Mouse (Mus musculus) ES-E14 (cell line): ENCODE results near the gene Naa11. TPM values are rescaled to one million over a fixed set of nuclear protein-coding genes. Genes with fewer than 3 reads are reported as not detected.

Experiments
- DNase-seq: peaks from one replicate; pipeline ENCODE4 v3.0.0-alpha.2; 2013; ENCODE audit warnings: low read depth, low spot score
- H3K27ac ChIP-seq: 2 replicates; pipeline ENCODE4 v1.5.1; 2012; ENCODE audit warnings: low read depth, mild to moderate bottlenecking, low read length, moderate library complexity, mixed read lengths; ENCODE audit not compliant: poor library complexity, insufficient read depth, severe bottlenecking
- H3K36me3 ChIP-seq: 2 replicates; pipeline ENCODE4 v1.6.1; 2012; ENCODE audit warnings: mild to moderate bottlenecking, low read length, moderate library complexity, mixed read lengths; ENCODE audit not compliant: control insufficient read depth, poor library complexity, insufficient read depth, severe bottlenecking
- H3K4me1 ChIP-seq, 2 experiments: fragments of 150-350 bp in 1 of 2; sonication (generic) in 1 of 2; 2 replicates each; pipeline ENCODE4 v1.6.1; 2012; ENCODE audit warnings: low read length in 2 of 2, mild to moderate bottlenecking in 1 of 2, mixed read lengths in 1 of 2; ENCODE audit not compliant: control insufficient read depth in 2 of 2, insufficient read depth in 2 of 2, poor library complexity in 1 of 2
- H3K4me3 ChIP-seq, 2 experiments: fragments of 150-350 bp in 1 of 2; sonication (generic) in 1 of 2; 2 replicates each; pipeline ENCODE4 v1.5.1; 2012; ENCODE audit warnings: low read length in 2 of 2, low read depth in 1 of 2, mild to moderate bottlenecking in 1 of 2, mixed read lengths in 1 of 2; ENCODE audit not compliant: insufficient read depth in 1 of 2, poor library complexity in 1 of 2, severe bottlenecking in 1 of 2
- H3K9ac ChIP-seq: 2 replicates; pipeline ENCODE4 v1.6.1; 2012; ENCODE audit warnings: low read depth, mild to moderate bottlenecking, low read length, mixed read lengths; ENCODE audit not compliant: poor library complexity, insufficient read depth, severe bottlenecking
- H3K9me3 ChIP-seq: fragments of 150-350 bp; sonication (generic); 2 replicates; pipeline ENCODE4 v1.6.1; 2012; ENCODE audit warnings: low read depth, mild to moderate bottlenecking, low read length; ENCODE audit not compliant: control insufficient read depth, insufficient read depth
- CHD2 ChIP-seq: IDR thresholded peaks from 2 replicates; pipeline ENCODE4 v1.6.1; 2014; ENCODE audit warnings: mild to moderate bottlenecking, low read depth, low read length, inconsistent platforms
- HCFC1 ChIP-seq: IDR thresholded peaks from 2 replicates; pipeline ENCODE4 v1.6.1; 2012; ENCODE audit warnings: low read length, inconsistent platforms, borderline replicate concordance; ENCODE audit not compliant: insufficient read depth
- MAFK ChIP-seq: IDR thresholded peaks from 2 replicates; pipeline ENCODE4 v1.6.1; 2014; ENCODE audit warnings: mild to moderate bottlenecking, low read depth, low read length, inconsistent platforms; ENCODE audit not compliant: insufficient read depth
- ZC3H11A ChIP-seq: IDR thresholded peaks from 2 replicates; pipeline ENCODE4 v1.6.1; 2012; ENCODE audit warnings: low read depth, mild to moderate bottlenecking, inconsistent platforms, low read length, borderline replicate concordance
- ZNF384 ChIP-seq: IDR thresholded peaks from 2 replicates; pipeline ENCODE4 v1.6.1; 2012; ENCODE audit warnings: low read depth, low read length, inconsistent platforms
- in situ Hi-C, 2 experiments: fragments of 600-800 bp; cut with MboI; formaldehyde crosslinking; loops; one replicate each; pipeline ENCODE4 v1.15.1; 2025; ENCODE audit warnings: low sequenced_read_pairs in 2 of 2, inconsistent platforms in 1 of 2; ENCODE audit not compliant: unreplicated experiment in 2 of 2
- total RNA-seq: library from RNA; depleted of rRNA; stranded (reverse); fragments of 300-350 nt; gene quantifications from 2 replicates; pipeline ENCODE4 v1.2.3, GENCODE M21; 2012

The Naa11 gene
- total RNA-seq, 1 experiment, result 5.6 TPM

- TF ChIP-seq ZNF384, result no peak
- Histone ChIP-seq H3K9ac (no peak overlapping the region), H3K4me3 (no peak overlapping the region), H3K27ac (no peak overlapping the region), H3K4me1 (no peaks in the 10 kb centered on the region), H3K36me3 (no peaks in the 10 kb centered on the region), H3K9me3 (no peaks in the 10 kb centered on the region)
- DNase-seq, result no peak
- in situ Hi-C loops, result no loop called here
Observed at GRCm38 (mm10) chr5:97415837-97416236, 23.7 kb upstream of the Naa11 start.

- H3K4me1 ChIP-seq, result no peaks in the 10 kb centered on the region
- H3K36me3 ChIP-seq, result no peaks in the 10 kb centered on the region
- H3K4me3 ChIP-seq, result no peak overlapping the region
- H3K9ac ChIP-seq, result no peak overlapping the region
- no peak overlapping the region for H3K27ac ChIP-seq
- TF ChIP-seq MAFK (no peak), HCFC1 (no peak), ZNF384 (no peak), CHD2 (no peak), ZC3H11A (no peak)
- H3K9me3 ChIP-seq, result no peaks in the 10 kb centered on the region
- DNase-seq, result no peak
- in situ Hi-C loops, result no loop called here
Observed at GRCm38 (mm10) chr5:97413716-97414115, 21.5 kb upstream of the Naa11 start.

DNA sequence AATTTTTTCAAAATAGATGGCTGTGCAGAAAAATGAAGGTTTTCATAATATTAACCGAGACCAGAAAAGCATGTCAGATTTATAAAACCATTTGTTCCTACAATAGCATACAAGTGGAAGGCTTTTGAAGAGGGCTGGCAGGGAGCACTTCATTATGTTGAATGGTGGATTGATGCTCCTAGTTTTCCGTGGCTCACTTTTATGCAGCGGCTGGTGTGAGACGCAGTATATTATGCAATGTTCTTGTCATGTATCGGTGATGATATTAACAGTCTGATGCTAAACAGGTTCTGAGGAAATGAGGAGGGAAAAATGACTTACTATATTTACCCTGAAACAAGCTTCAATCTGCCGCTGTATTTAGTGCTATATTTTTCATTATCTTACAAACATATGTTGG lies 18.0 kb upstream of the Naa11 start:
- H3K4me1 ChIP-seq, result no peaks in the 10 kb centered on the region
- H3K9me3 ChIP-seq, result no peaks in the 10 kb centered on the region
- in situ Hi-C loops, result no loop called here
- no peaks in the 10 kb centered on the region for H3K36me3 ChIP-seq
- TF ChIP-seq HCFC1 (no peak), MAFK (no peak)
- H3K4me3 ChIP-seq, result no peak overlapping the region
- no peak for DNase-seq
- H3K9ac ChIP-seq, result no peak overlapping the region
- H3K27ac ChIP-seq, result no peak overlapping the region

- no peak overlapping the region for H3K4me3 ChIP-seq
- no peaks in the 10 kb centered on the region for H3K4me1 ChIP-seq
- in situ Hi-C loops, result no loop called here
- TF ChIP-seq HCFC1, result no peak
- TF ChIP-seq MAFK, result no peak
- TF ChIP-seq CHD2, result no peak
- no peak for TF ChIP-seq ZNF384
- TF ChIP-seq ZC3H11A, result no peak
- H3K27ac ChIP-seq, result no peak overlapping the region
- H3K36me3 ChIP-seq, result no peaks in the 10 kb centered on the region
- no peaks in the 10 kb centered on the region for H3K9me3 ChIP-seq
- H3K9ac ChIP-seq, result no peak overlapping the region
- no peak for DNase-seq
Observed at GRCm38 (mm10) chr5:97409234-97409704, 17.1 kb upstream of the Naa11 start.

GRCm38 (mm10) chr5:97401042-97401441 lies 8.9 kb upstream of the Naa11 start:
- no peak for TF ChIP-seq ZC3H11A
- no peak for TF ChIP-seq MAFK
- TF ChIP-seq HCFC1, result no peak
- TF ChIP-seq ZNF384, result no peak
- no peak for TF ChIP-seq CHD2

More at GRCm38 (mm10) chr5:97401042-97401441, 8.9 kb upstream of the Naa11 start:
- Histone ChIP-seq H3K9me3 (no peaks in the 10 kb centered on the region), H3K4me3 (no peak overlapping the region), H3K9ac (no peak overlapping the region), H3K36me3 (no peaks in the 10 kb centered on the region), H3K27ac (no peak overlapping the region), H3K4me1 (no peaks in the 10 kb centered on the region)
- no peak for DNase-seq
- in situ Hi-C loops, result no loop called here
